Mouse (Mus musculus): Measurements from ENCODE around the gene Rnf222. TPM values are rescaled to one million over a fixed set of nuclear protein-coding genes. Genes with fewer than 3 reads are reported as not detected.

Rnf222 gene
- polyA plus RNA-seq, 1 experiment from 2014 or later = not detected

- Histone ChIP-seq H3K27me3 (ENCODE audit: control insufficient read depth, insufficient read depth, low read length) (peaks cover 7% of the 10 kb centered on the region; the same call in 1 of the 2 replicates), H3K4me2 (replicated peaks) (no peak overlapping the region), H3K4me1 (replicated peaks; ENCODE audit: control insufficient read depth, insufficient read depth, low read length) (no peaks in the 10 kb centered on the region), H3K36me3 (replicated peaks; ENCODE audit: control insufficient read depth, insufficient read depth) (no peaks in the 10 kb centered on the region), H3K4me3 (replicated peaks; ENCODE audit: low read length) (no peak overlapping the region), H3K9ac (no peak overlapping the region), H3K27ac (no peak overlapping the region), H3K9me3 (ENCODE audit: control insufficient read depth, low read length) (no peaks in the 10 kb centered on the region)
- ATAC-seq (ENCODE audit: low FRiP score) = no peak
- 85% methylated on average over 8 of the region's 8 CpGs for WGBS
- DNase-seq (ENCODE audit: low spot score) = no peak
Measured at GRCm38 (mm10) chr11:68859943-68860593, 28.3 kb upstream of the Rnf222 start.

- 74% methylated on average over 2 of the region's 2 CpGs for WGBS
- ATAC-seq (ENCODE audit: low FRiP score) = no peak
- H3K27ac ChIP-seq = no peak overlapping the region
Measured at GRCm38 (mm10) chr11:68862260-68862659, 26.1 kb upstream of the Rnf222 start.

GRCm38 (mm10) chr11:68863631-68864091, 24.7 kb upstream of the Rnf222 start:
- Histone ChIP-seq H3K4me1 (replicated peaks; ENCODE audit: control insufficient read depth, insufficient read depth, low read length) (no peaks in the 10 kb centered on the region), H3K27me3 (ENCODE audit: control insufficient read depth, insufficient read depth, low read length) (peaks cover 7% of the 10 kb centered on the region; the same call in 1 of the 2 replicates), H3K27ac (no peak overlapping the region), H3K9ac (no peak overlapping the region), H3K4me3 (replicated peaks; ENCODE audit: low read length) (no peak overlapping the region), H3K4me2 (replicated peaks) (no peak overlapping the region), H3K36me3 (replicated peaks; ENCODE audit: control insufficient read depth, insufficient read depth) (no peaks in the 10 kb centered on the region), H3K9me3 (ENCODE audit: control insufficient read depth, low read length) (no peaks in the 10 kb centered on the region)
- ATAC-seq (ENCODE audit: low FRiP score) = no peak
- WGBS = 82% methylated on average over 4 of the region's 4 CpGs
- no peak for DNase-seq (ENCODE audit: low spot score)

More at GRCm38 (mm10) chr11:68862260-68862659, 26.1 kb upstream of the Rnf222 start:
- Histone ChIP-seq H3K4me3 (replicated peaks; ENCODE audit: low read length) (no peak overlapping the region), H3K9ac (no peak overlapping the region), H3K36me3 (replicated peaks; ENCODE audit: control insufficient read depth, insufficient read depth) (no peaks in the 10 kb centered on the region), H3K4me2 (replicated peaks) (no peak overlapping the region), H3K9me3 (ENCODE audit: control insufficient read depth, low read length) (no peaks in the 10 kb centered on the region), H3K27me3 (ENCODE audit: control insufficient read depth, insufficient read depth, low read length) (peaks cover 7% of the 10 kb centered on the region; the same call in 1 of the 2 replicates), H3K4me1 (replicated peaks; ENCODE audit: control insufficient read depth, insufficient read depth, low read length) (no peaks in the 10 kb centered on the region)
- no peak for DNase-seq (ENCODE audit: low spot score)

- 60% methylated on average over 9 of the region's 9 CpGs for WGBS
- Histone ChIP-seq H3K4me2 (replicated peaks) (no peak overlapping the region), H3K9ac (no peak overlapping the region), H3K27me3 (ENCODE audit: control insufficient read depth, insufficient read depth, low read length) (peaks cover 5% of the 10 kb centered on the region; the same call in 1 of the 2 replicates), H3K36me3 (replicated peaks; ENCODE audit: control insufficient read depth, insufficient read depth) (no peaks in the 10 kb centered on the region), H3K4me1 (replicated peaks; ENCODE audit: control insufficient read depth, insufficient read depth, low read length) (no peaks in the 10 kb centered on the region), H3K9me3 (ENCODE audit: control insufficient read depth, low read length) (no peaks in the 10 kb centered on the region), H3K27ac (no peak overlapping the region), H3K4me3 (replicated peaks; ENCODE audit: low read length) (no peak overlapping the region)
- ATAC-seq (ENCODE audit: low FRiP score) = no peak
- no peak for DNase-seq (ENCODE audit: low spot score)
Measured at GRCm38 (mm10) chr11:68864544-68865189, 23.7 kb upstream of the Rnf222 start.

- H3K27ac ChIP-seq = no peak overlapping the region
- no peaks in the 10 kb centered on the region for H3K27me3 ChIP-seq (ENCODE audit: control insufficient read depth, insufficient read depth, low read length)
- H3K4me2 ChIP-seq (replicated peaks) = no peak overlapping the region
- ATAC-seq (ENCODE audit: low FRiP score) = no peak
- H3K4me3 ChIP-seq (replicated peaks; ENCODE audit: low read length) = no peak overlapping the region
- H3K9ac ChIP-seq = no peak overlapping the region
- no peaks in the 10 kb centered on the region for H3K4me1 ChIP-seq (replicated peaks; ENCODE audit: control insufficient read depth, insufficient read depth, low read length)
- DNase-seq (ENCODE audit: low spot score) = no peak
- no peaks in the 10 kb centered on the region for H3K36me3 ChIP-seq (replicated peaks; ENCODE audit: control insufficient read depth, insufficient read depth)
- 88% methylated on average over 9 of the region's 9 CpGs for WGBS
- H3K9me3 ChIP-seq (ENCODE audit: control insufficient read depth, low read length) = no peaks in the 10 kb centered on the region
Measured at GRCm38 (mm10) chr11:68871277-68871676, 17.1 kb upstream of the Rnf222 start.

- H3K4me2 ChIP-seq (replicated peaks) = no peak within 1 kb of the TSS
- H3K27ac ChIP-seq = no peak within 1 kb of the TSS
- WGBS = 65% methylated on average over 6 of the region's 6 CpGs
- H3K36me3 ChIP-seq (replicated peaks; ENCODE audit: control insufficient read depth, insufficient read depth) = no peaks in the 10 kb centered on the region
- no peaks in the 10 kb centered on the region for H3K4me1 ChIP-seq (replicated peaks; ENCODE audit: control insufficient read depth, insufficient read depth, low read length)
- ATAC-seq (ENCODE audit: low FRiP score) (no peak), DNase-seq (ENCODE audit: low spot score) (no peak)
- H3K4me3 ChIP-seq (replicated peaks; ENCODE audit: low read length) = no peak within 1 kb of the TSS
- H3K27me3 ChIP-seq (ENCODE audit: control insufficient read depth, insufficient read depth, low read length) = no peaks in the 10 kb centered on the region
- H3K9me3 ChIP-seq (ENCODE audit: control insufficient read depth, low read length) = no peaks in the 10 kb centered on the region
- no peak within 1 kb of the TSS for H3K9ac ChIP-seq
Measured at GRCm38 (mm10) chr11:68871748-68872147, 16.6 kb upstream of the Rnf222 start, which contains the start of gene Ndel1. Gene Ndel1 (minus strand): TSS chr11:68871858.

GRCm38 (mm10) chr11:68874841-68875240, 13.5 kb upstream of the Rnf222 start:
- WGBS = 0% methylated on average over 2 of the region's 2 CpGs

GRCm38 (mm10) chr11:68878811-68879210, 9.5 kb upstream of the Rnf222 start:
- Histone ChIP-seq H3K4me3 (replicated peaks; ENCODE audit: low read length) (no peak overlapping the region), H3K4me2 (replicated peaks) (no peak overlapping the region), H3K27me3 (ENCODE audit: control insufficient read depth, insufficient read depth, low read length) (no peaks in the 10 kb centered on the region; the same call in 1 of the 2 replicates), H3K9ac (no peak overlapping the region), H3K36me3 (replicated peaks; ENCODE audit: control insufficient read depth, insufficient read depth) (no peaks in the 10 kb centered on the region), H3K9me3 (ENCODE audit: control insufficient read depth, low read length) (no peaks in the 10 kb centered on the region), H3K4me1 (replicated peaks; ENCODE audit: control insufficient read depth, insufficient read depth, low read length) (no peaks in the 10 kb centered on the region), H3K27ac (no peak overlapping the region)
- ATAC-seq (ENCODE audit: low FRiP score) = no peak
- WGBS = 90% methylated on average over 5 of the region's 5 CpGs
- no peak for DNase-seq (ENCODE audit: low spot score)

More at GRCm38 (mm10) chr11:68874841-68875240, 13.5 kb upstream of the Rnf222 start:
- Histone ChIP-seq H3K36me3 (replicated peaks; ENCODE audit: control insufficient read depth, insufficient read depth) (no peaks in the 10 kb centered on the region), H3K9me3 (ENCODE audit: control insufficient read depth, low read length) (no peaks in the 10 kb centered on the region), H3K4me2 (replicated peaks) (no peak overlapping the region), H3K4me1 (replicated peaks; ENCODE audit: control insufficient read depth, insufficient read depth, low read length) (no peaks in the 10 kb centered on the region), H3K4me3 (replicated peaks; ENCODE audit: low read length) (no peak overlapping the region), H3K27me3 (ENCODE audit: control insufficient read depth, insufficient read depth, low read length) (no peaks in the 10 kb centered on the region), H3K9ac (no peak overlapping the region), H3K27ac (no peak overlapping the region)
- DNase-seq (ENCODE audit: low spot score) (peak; percentile 84), ATAC-seq (ENCODE audit: low FRiP score) (no peak)

- Histone ChIP-seq H3K27me3 (ENCODE audit: control insufficient read depth, insufficient read depth, low read length) (no peaks in the 10 kb centered on the region; the same call in 1 of the 2 replicates), H3K9ac (no peak overlapping the region), H3K9me3 (ENCODE audit: control insufficient read depth, low read length) (no peaks in the 10 kb centered on the region), H3K27ac (no peak overlapping the region), H3K36me3 (replicated peaks; ENCODE audit: control insufficient read depth, insufficient read depth) (no peaks in the 10 kb centered on the region), H3K4me1 (replicated peaks; ENCODE audit: control insufficient read depth, insufficient read depth, low read length) (no peaks in the 10 kb centered on the region), H3K4me2 (replicated peaks) (no peak overlapping the region), H3K4me3 (replicated peaks; ENCODE audit: low read length) (no peak overlapping the region)
- no peak for DNase-seq (ENCODE audit: low spot score)
- ATAC-seq (ENCODE audit: low FRiP score) = no peak
- WGBS = 29% methylated on average over 14 of the region's 14 CpGs
Measured at GRCm38 (mm10) chr11:68882107-68882506, 6.2 kb upstream of the Rnf222 start.
